Mouse (Mus musculus): ENCODE results near the gene Nmur1.

DNA sequence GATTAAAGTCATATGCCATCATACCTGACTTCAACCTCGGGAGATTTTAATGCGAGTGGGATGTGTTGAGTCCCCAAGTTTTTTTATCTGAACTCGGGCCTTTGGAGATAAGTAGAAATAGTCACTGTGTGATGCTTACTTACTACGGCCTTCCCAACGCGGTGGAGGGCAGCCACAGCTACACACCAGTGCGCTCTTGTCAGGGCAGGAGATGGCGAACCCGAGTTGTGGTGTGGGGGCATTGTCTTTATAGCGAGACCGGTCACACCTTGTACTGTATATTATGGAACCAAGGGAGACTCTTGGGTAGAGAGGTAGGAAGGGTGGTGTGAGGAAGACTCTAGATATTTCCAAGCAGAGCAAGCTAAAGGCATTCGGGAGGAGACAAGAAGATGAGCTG lies 65.6 kb downstream of the Nmur1 start:
- TF ChIP-seq USF1 (IDR thresholded peaks at IDR 0.05; ENCODE audit: low read depth) (no peak), MYOG (IDR thresholded peaks at IDR 0.05; ENCODE audit: control insufficient read depth, extremely low read depth, insufficient read length) (no peak), CTCF (IDR thresholded peaks at IDR 0.05; ENCODE audit: control insufficient read depth, insufficient read depth, insufficient read length) (no peak), MYOD1 (IDR thresholded peaks at IDR 0.05; ENCODE audit: control insufficient read depth, insufficient read length, low read depth) (no peak), MAX (IDR thresholded peaks at IDR 0.05) (no peak), CEBPB (IDR thresholded peaks at IDR 0.05; ENCODE audit: low read depth) (no peak)
